Mouse (Mus musculus) midbrain, postnatal 0 days (tissue): Measurements from ENCODE around the gene Ccdc77. TPM values are rescaled to one million over a fixed set of nuclear protein-coding genes. Genes with fewer than 3 reads are reported as not detected.

ENCODE experiments used
- ATAC-seq: fragments of 200-750 bp; cut with Nextera tagmentation; 2 replicates; pipeline ENCODE4 v1.8.0; 2017; ENCODE audit warnings: moderate number of reproducible peaks, mild to moderate bottlenecking, moderate TSS enrichment, moderate library complexity; ENCODE audit not compliant: low FRiP score
- DNase-seq: peaks from one replicate; pipeline ENCODE4 v3.0.0-alpha.2; 2015; ENCODE audit warnings: low spot score
- H3K27ac ChIP-seq: fragments of 300-500 bp; sonication (generic); 2 replicates; pipeline ENCODE4 v1.5.1; 2014; ENCODE audit warnings: low read depth, mild to moderate bottlenecking, low read length, mixed read lengths
- H3K27me3 ChIP-seq: fragments of 300-500 bp; sonication (generic); 2 replicates; pipeline ENCODE4 v1.6.1; 2014; ENCODE audit warnings: low read length, control low read depth, mixed read lengths; ENCODE audit not compliant: insufficient read depth
- H3K36me3 ChIP-seq: fragments of 300-500 bp; sonication (generic); 2 replicates; pipeline ENCODE4 v1.6.1; 2014; ENCODE audit warnings: low read length, control low read depth, mixed read lengths; ENCODE audit not compliant: insufficient read depth
- H3K4me1 ChIP-seq: fragments of 300-500 bp; sonication (generic); 2 replicates; pipeline ENCODE4 v1.6.1; 2014; ENCODE audit warnings: mild to moderate bottlenecking, control low read depth, antibody characterized with exemption, low read length, mixed read lengths; ENCODE audit not compliant: insufficient read depth
- H3K4me2 ChIP-seq: fragments of 300-500 bp; sonication (generic); 2 replicates; pipeline ENCODE4 v1.6.1; 2014; ENCODE audit warnings: low read depth, mild to moderate bottlenecking, low read length, mixed read lengths; ENCODE audit not compliant: poor library complexity, severe bottlenecking
- H3K4me3 ChIP-seq: fragments of 300-500 bp; sonication (generic); 2 replicates; pipeline ENCODE4 v1.5.1; 2014; ENCODE audit warnings: low read depth, mild to moderate bottlenecking, low read length, moderate library complexity
- H3K9ac ChIP-seq: fragments of 300-500 bp; sonication (generic); replicated peaks from 2 replicates; pipeline ENCODE4 v1.6.1; 2014; ENCODE audit warnings: mild to moderate bottlenecking, low read length, moderate library complexity, mixed read lengths; ENCODE audit not compliant: poor library complexity, severe bottlenecking
- H3K9me3 ChIP-seq: fragments of 300-500 bp; sonication (generic); 2 replicates; pipeline ENCODE4 v1.6.1; 2016; ENCODE audit warnings: low read length, control low read depth
- CTCF ChIP-seq: IDR thresholded peaks from 2 replicates; pipeline ENCODE4 v1.5.1; 2016; ENCODE audit warnings: antibody characterized with exemption, mild to moderate bottlenecking
- WGBS: fragments of 180-500 bp; shearing (Covaris S2); extraction: QIAGEN DNeasy Blood & Tissue Kit; methylation state at CpG from one replicate; pipeline ENCODE4 v1.1.7; 2014; 5-methylcytosine and 5-hydroxymethylcytosine counted together
- polyA plus RNA-seq: library from polyadenylated mRNA; unstranded; fragments of >200 nt; fragmentation: Nextera tagmentation; extraction: Ambion mirVana; gene quantifications from 2 replicates; pipeline ENCODE4 v1.2.1, GENCODE M21; 2015
- total RNA-seq: library from RNA; depleted of rRNA; stranded (reverse); fragments of >200 nt; gene quantifications from 2 replicates; pipeline ENCODE4 v1.2.3, GENCODE M21; 2014

Ccdc77 gene
- total and polyA plus RNA-seq, 2 experiments from 2014 or later, result 6.7 to 10.7 TPM

- H3K9me3 ChIP-seq, result no peaks in the 10 kb centered on the region
- no peak overlapping the region for H3K9ac ChIP-seq
- TF ChIP-seq CTCF, result no peak
- peaks cover 23% of the 10 kb centered on the region; the same call in 1 of the 2 replicates for H3K36me3 ChIP-seq
- WGBS, result 90% methylated on average over 2 of the region's 2 CpGs
- H3K4me1 ChIP-seq, result no peaks in the 10 kb centered on the region
- no peak overlapping the region for H3K4me3 ChIP-seq
- DNase-seq, result no peak
- H3K27me3 ChIP-seq, result no peaks in the 10 kb centered on the region
- no peak for ATAC-seq
- no peak overlapping the region for H3K27ac ChIP-seq
- no peak overlapping the region for H3K4me2 ChIP-seq
Observed at GRCm38 (mm10) chr6:120376736-120377135, 12.6 kb upstream of the Ccdc77 start.

- Histone ChIP-seq H3K4me3 (peak overlapping the region; percentile 99), H3K36me3 (peaks cover 13% of the 10 kb centered on the region; the same call in 1 of the 2 replicates), H3K4me2 (peak overlapping the region; percentile 81), H3K27ac (no peak overlapping the region), H3K4me1 (peaks cover 6% of the 10 kb centered on the region), H3K9ac (peak overlapping the region; percentile 84), H3K27me3 (no peaks in the 10 kb centered on the region), H3K9me3 (no peaks in the 10 kb centered on the region)
- no peak for TF ChIP-seq CTCF
- ATAC-seq, result no peak
- DNase-seq, result no peak
- WGBS, result 7% methylated on average over 15 of the region's 15 CpGs
Observed at GRCm38 (mm10) chr6:120365051-120365450, 877 bp upstream of the Ccdc77 start.

- under 1% methylated on average over 23 of the region's 31 CpGs for WGBS
- H3K4me2 ChIP-seq, result peak overlapping the region; percentile 81
- H3K4me3 ChIP-seq, result peak overlapping the region; percentile 99
- H3K4me1 ChIP-seq, result peaks cover 6% of the 10 kb centered on the region
- H3K27ac ChIP-seq, result peak overlapping the region; percentile 94
- H3K27me3 ChIP-seq, result no peaks in the 10 kb centered on the region
- peaks cover 13% of the 10 kb centered on the region; the same call in 1 of the 2 replicates for H3K36me3 ChIP-seq
- no peaks in the 10 kb centered on the region for H3K9me3 ChIP-seq
- H3K9ac ChIP-seq, result peak overlapping the region; percentile 84
- ATAC-seq, result no peak
- DNase-seq, result no peak
- TF ChIP-seq CTCF, result no peak
Observed at GRCm38 (mm10) chr6:120364523-120364905, 340 bp upstream of the Ccdc77 start.

GRCm38 (mm10) chr6:120362774-120363687 is 1.1 kb downstream of the Ccdc77 start:
- peak overlapping the region; percentile 84 for H3K9ac ChIP-seq
- no peaks in the 10 kb centered on the region for H3K9me3 ChIP-seq
- 0 out of 2 replicates have a peak, but pooled peaks cover 2% of the 10 kb centered on the region for H3K36me3 ChIP-seq
- 24% methylated on average over 15 of the region's 15 CpGs for WGBS
- H3K27ac ChIP-seq, result peak overlapping the region; percentile 94
- H3K4me2 ChIP-seq, result peak overlapping the region; percentile 66
- ATAC-seq (peak; percentile 15), DNase-seq (no peak)
- H3K4me1 ChIP-seq, result peaks cover 6% of the 10 kb centered on the region
- H3K4me3 ChIP-seq, result peak overlapping the region; percentile 99
- H3K27me3 ChIP-seq, result no peaks in the 10 kb centered on the region
- TF ChIP-seq CTCF, result no peak

GRCm38 (mm10) chr6:120362124-120362523 is 2.0 kb downstream of the Ccdc77 start:
- Histone ChIP-seq H3K9ac (no peak overlapping the region), H3K9me3 (no peaks in the 10 kb centered on the region), H3K4me3 (no peak overlapping the region), H3K27ac (no peak overlapping the region), H3K36me3 (no peaks in the 10 kb centered on the region), H3K4me1 (peaks cover 6% of the 10 kb centered on the region), H3K4me2 (no peak overlapping the region), H3K27me3 (no peaks in the 10 kb centered on the region)
- TF ChIP-seq CTCF, result no peak
- ATAC-seq (no peak), DNase-seq (no peak)
- 99% methylated on average over 2 of the region's 2 CpGs for WGBS
